Mouse (Mus musculus): ENCODE data around the gene Pard3. TPM values are rescaled to one million over a fixed set of nuclear protein-coding genes. Genes with fewer than 3 reads are reported as not detected.

The Pard3 gene
- total RNA-seq (2021): 10 to 100 TPM; 54.0 to 58.1 TPM
- long read RNA-seq, experiment 1, full-length matches to known transcripts: 4 of 14 reads
- long read RNA-seq, experiment 1, partial matches to known transcripts: 5 of 14 reads
- long read RNA-seq, experiment 1, other reads (novel, unspliced or antisense): 5 of 14 reads
- long read RNA-seq, experiment 2, full-length matches to known transcripts: 4 of 33 reads
- long read RNA-seq, experiment 2, partial matches to known transcripts: 15 of 33 reads
- long read RNA-seq, experiment 2, other reads (novel, unspliced or antisense): 14 of 33 reads

DNA sequence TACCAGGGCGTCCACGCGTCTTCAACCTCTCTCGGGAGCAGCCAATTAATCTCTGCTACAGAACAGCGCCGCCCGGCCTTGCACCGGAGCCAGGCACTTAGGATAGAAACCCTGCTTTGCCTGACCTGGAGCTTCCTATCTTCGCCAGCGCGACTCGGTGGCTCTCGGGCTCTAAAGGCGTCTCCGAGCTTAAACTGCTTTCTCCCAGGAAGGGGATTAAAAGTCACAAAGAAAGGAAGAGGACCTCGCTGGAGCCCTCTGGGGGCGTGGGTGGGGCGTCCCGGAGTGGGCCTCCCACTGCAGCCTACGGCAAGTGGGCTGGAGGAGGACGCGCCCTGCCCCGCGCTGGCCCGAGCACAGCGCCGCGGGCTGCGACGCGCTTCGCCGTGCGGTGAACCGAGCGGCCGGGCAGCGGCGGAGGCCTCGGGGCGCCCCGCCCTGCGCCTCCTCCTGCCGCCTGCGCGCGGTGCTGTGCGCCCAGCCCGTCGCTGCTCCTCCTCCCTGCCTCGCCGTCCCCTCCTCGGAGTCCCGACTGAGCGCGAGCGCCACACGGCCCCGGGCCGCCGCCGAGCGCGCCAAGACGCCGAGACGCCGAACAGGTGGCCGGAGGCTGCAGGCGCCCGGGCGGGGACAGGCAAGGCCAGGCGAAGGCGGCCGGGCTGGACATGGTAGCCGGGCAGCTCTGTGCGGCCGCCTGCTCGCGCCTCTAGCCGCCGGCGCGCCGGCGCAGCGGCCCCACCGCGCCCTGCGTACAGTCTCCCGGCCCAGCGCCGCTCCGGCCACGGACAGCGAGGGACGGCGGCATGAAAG is at the start of gene Pard3:
Gene Pard3 (plus strand): TSS at position 343 of the 810 bp plus-strand sequence.
- DNase-seq (ENCODE audit: low spot score in 2 of 2): peak; percentile 58 to 60

GRCm38 (mm10) chr8:127021830-127022229 is 41.9 kb upstream of the Pard3 start:
- no peak for DNase-seq (ENCODE audit: low spot score in 2 of 2)

DNA sequence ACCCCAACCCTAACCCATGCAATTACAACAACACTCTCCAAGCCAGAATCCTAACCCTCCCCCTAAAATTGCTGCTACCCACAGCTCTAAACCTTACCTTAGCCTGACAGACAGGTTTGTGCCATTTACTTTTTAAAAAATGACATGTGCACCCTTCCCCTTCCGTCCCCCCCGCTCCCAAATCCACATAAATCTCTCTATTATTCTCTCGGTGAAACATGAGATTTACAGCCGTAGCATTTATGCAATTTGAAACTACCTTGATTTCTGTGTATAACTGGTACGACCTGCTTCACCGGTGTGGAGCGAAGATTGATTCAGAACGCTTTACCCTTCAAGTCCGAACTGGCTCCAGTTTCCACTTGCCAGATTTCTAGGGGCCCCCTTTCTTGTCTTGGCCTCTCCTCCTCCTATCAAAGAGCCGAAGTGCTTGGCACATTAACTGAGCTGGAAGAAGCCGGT is 38.4 kb upstream of the Pard3 start:
- no peak for DNase-seq (ENCODE audit: low spot score in 2 of 2)

GRCm38 (mm10) chr8:127025775-127026174 is 37.9 kb upstream of the Pard3 start:
- DNase-seq (ENCODE audit: low spot score in 2 of 2): no peak

DNA sequence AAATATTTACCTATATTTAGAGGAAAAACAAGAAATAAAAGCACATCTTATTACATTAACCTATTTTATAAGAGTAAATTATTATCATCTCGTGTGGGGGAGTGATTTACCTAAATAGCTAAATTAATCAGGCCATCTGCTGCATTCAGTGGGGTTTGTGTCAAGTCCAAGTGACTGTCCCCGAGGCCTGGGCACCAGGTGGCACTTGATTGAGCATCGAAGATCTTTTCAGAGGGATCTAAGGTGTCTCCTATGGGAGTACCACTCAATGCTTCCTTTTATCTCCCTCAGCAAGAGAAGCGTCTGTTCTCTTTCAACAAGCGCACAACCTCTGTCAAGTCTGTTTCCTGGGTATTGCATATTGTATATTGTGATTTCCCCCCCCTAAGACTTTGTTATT is 32.2 kb upstream of the Pard3 start:
- DNase-seq (ENCODE audit: low spot score in 2 of 2): no peak

DNA sequence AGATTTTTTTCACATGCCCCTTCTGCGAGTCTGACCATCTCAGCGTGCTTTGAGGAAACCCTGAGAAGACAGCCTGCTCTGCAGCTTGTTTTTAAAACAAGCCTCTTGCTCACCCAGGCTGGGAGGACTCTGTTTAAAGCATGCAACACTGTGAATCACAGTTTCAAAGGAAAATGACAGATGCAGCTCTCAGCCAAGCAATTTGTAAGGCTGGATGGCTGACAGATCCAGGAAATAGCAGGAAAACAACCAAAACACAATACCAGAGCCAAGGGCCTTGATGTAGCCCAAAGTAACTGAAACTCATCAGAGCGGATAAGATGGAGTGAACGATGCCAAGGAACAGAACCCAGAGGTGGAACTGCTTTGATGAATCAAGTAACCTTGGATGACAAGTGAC is 24.8 kb upstream of the Pard3 start:
- DNase-seq (ENCODE audit: low spot score in 2 of 2): no peak

DNA sequence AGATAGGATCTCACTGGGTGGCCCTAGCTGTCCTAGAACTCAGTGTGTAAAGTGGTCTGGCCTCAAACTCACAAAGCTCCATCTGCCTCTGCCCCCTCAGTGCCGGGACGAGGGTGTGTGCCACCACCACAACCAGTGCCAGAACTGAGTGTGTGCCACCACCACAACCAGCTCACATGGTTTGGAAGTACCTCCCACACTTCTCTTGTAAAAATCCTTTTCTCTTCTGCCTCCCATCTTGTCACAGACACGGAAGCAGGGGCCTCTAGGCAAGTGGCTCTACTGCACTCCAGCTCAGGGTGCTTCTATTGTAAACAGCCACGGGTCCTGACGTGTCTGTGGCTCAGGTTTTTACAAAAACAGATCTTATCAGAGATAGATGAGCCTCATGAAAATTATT is 13.7 kb upstream of the Pard3 start:
- no peak for DNase-seq (ENCODE audit: low spot score in 2 of 2)

- DNase-seq (ENCODE audit: low spot score in 2 of 2): no peak
Measured at GRCm38 (mm10) chr8:127052132-127052531, 11.6 kb upstream of the Pard3 start.

DNA sequence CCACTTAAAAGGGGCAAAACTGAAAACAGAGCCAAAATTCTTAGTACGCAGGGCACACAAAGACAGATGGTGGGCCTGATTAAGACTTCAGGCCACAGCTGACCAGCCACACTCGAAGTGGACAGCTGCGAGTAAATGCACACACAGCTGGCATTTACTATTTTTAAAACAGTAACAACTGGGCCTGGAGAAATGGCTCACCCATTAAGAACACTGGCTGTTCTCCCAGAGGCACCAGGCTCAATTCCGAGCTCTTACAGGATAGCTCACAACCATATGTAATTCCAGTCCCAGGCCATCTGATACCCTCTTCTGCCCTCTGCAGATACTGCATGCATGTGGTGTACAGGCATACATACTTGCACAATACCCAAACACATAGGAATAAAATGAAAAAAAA is 8.6 kb upstream of the Pard3 start:
- no peak for DNase-seq (ENCODE audit: low spot score in 2 of 2)

- DNase-seq (ENCODE audit: low spot score in 2 of 2): no peak
Measured at GRCm38 (mm10) chr8:127058759-127059158, 4.9 kb upstream of the Pard3 start.

GRCm38 (mm10) chr8:127059826-127060225 is 3.9 kb upstream of the Pard3 start:
- DNase-seq (ENCODE audit: low spot score in 2 of 2): no peak

DNA sequence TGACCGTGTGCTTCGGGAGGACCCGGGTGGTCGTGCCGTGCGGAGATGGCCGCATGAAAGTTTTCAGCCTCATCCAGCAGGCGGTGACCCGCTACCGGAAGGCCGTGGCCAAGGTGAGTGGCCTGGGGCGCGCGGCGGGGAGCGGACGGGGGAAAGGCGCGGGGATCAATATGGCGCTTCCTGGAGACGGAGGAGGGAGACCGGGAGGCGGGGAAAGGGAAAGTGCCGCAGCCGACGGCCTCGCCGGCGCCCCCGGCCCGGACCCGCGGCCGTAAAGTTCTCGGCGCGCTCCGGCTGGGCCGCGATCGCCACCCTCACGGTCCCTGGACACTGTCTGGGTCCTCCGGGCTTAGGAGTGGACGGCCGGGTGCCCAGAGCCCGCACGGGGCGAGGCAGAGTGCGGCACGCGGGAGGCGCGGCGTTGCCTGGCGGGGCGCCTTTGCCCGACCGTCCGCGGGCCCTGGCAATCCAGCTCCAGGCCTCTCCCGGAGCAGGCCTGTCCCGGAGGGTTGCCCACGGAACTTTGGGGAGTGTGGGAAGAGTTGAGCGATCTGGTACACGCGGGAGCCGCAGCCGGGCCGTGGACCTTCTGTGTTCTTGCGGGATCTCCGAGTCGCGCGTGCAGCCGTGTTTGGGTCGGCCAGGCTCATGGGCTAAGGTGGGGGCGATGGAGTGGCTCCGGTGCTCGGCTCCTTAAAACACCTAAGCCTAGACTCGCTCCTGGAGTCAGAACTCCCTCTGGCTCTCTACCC is 844 bp downstream of the Pard3 start:
- peak; percentile 30 to 45 for DNase-seq (ENCODE audit: low spot score in 2 of 2)

DNA sequence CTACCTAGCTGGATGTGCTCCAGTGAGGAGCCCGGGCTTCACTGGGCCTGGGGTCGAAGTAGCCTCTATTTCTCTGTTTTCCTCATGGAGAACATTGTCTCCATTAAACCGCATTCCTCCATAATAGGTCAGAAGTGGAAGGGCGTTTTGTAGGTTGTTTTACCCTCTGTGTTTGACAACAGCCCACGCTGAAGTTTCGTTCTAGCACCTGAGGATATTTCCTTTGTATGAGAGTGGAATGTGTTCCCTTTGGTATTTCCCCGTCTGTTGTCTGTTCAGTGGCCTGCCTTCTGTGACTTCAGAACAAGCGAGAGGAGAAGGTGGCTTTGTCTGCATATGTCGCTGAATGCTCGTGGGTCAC is 1.4 kb downstream of the Pard3 start:
- DNase-seq (ENCODE audit: low spot score in 2 of 2): no peak

DNA sequence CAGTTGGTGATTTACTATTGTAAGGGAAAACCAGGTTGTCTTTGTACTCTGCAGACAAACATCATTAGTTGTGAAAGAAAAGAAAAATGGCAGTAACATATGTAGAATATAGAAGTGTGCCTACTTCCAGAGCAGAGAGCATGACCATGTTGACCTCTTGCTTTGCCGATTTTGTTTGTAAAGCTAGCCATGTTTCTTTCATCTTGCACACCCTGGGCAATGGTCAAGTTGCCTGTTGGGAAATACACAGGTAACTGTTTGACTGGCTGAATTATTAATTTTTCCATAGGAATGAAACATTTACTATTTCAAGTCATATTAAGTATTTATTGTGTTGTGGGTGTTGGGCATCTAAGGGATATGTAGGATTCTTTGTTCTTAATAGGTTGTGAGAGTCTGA is 2.1 kb downstream of the Pard3 start:
- no peak for DNase-seq (ENCODE audit: low spot score in 2 of 2)

- no peak for DNase-seq (ENCODE audit: low spot score in 2 of 2)
Measured at GRCm38 (mm10) chr8:127066501-127066900, 2.8 kb downstream of the Pard3 start.

DNA sequence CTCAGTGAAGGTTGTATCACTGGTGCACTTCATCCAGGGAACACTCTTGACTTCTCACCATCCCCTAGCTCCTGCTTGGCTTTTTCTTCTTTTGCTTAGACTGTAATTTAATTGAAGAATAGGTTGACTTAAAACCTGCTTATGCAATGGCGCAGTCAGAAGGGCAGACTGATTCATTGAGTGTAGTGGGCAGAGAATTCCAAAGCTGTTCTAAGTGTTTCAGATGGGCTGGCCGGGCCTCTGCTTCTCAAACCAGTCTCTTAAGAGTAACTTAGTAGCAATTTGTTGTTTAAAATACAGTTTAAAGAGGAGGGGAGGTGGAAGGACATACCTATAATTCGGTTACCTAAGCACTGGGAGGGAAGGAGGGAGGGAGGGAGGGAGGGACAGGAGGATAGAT is 5.0 kb downstream of the Pard3 start:
- no peak for DNase-seq (ENCODE audit: low spot score in 2 of 2)

- DNase-seq (ENCODE audit: low spot score in 2 of 2): no peak
Measured at GRCm38 (mm10) chr8:127070225-127070624, 6.5 kb downstream of the Pard3 start.

DNA sequence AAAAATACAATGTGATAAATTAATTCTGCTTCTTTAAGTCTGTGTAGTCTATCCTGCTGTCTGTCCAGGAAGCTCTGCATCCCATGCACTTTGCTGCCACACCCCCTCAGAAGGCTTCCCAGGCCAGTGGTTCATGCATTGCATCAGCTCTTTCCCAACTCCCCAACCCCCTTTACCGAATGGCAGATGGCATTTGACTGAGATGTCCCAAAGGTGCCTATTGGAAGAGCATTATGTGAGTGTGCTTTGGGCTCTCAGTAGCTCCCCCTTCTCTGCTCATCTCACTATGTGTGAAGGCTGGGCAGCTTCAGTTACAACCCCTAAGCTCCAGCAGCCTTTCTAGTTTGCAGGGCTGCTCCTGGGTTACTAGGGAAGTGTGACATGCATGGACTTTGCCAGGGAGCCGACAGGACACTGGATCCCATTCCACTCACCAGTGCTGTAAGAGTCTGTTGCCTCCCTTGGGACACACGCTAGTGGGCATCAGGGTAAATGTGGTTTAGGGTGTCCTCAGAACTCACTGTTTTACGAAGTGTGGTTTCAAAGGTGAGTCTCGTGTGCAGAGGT is 9.4 kb downstream of the Pard3 start:
- DNase-seq (ENCODE audit: low spot score in 2 of 2): no peak

DNA sequence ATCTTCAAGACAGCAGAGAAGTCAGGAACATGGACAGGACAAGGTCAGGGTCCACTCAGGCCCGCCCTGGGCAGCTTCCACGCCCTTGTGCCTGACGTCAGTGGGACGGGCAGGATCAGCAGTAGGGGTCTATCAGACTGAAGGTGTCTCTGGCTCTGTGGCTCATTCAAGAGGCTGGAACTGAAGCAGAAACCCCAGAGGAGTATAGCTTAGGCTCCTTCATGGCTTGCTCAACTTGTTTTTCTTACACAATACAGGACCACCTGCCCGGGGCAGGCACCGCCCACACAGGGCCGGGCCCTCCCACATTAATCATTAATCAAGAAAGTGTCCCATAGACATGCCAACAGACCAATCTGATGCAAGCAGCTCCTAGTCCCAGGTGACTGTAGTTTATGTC is 12.8 kb downstream of the Pard3 start:
- no peak for DNase-seq (ENCODE audit: low spot score in 2 of 2)

DNA sequence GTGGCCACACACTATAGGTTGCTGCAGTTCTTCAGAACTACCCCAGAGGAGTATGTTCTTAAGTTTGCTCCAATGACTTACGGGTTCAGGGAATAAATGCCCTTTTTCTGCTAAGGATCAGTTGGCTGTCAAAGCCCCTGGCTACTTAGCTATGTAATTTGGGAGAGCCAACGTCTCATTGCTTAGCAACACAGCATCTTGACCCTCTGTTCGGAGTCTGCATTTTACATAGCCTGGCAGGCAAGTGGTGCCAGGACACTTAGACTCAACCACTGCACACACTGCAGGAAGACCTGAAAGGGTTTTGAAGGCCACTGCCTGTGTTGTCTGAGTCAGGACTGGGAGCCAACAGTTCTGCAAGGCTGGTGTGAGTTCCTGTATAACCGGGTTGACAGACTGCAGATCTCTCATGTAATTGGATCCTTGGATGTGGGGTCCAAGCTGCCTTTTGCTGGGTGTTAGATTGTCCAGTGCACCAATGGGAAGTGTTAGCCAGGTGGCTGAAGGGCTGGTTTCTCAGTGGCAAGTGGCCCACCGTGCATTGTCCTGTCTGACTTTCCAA is 15.6 kb downstream of the Pard3 start:
- DNase-seq (ENCODE audit: low spot score in 2 of 2): no peak

- DNase-seq (ENCODE audit: low spot score in 2 of 2): no peak
Measured at GRCm38 (mm10) chr8:127081297-127081696, 17.6 kb downstream of the Pard3 start.

Measured in adrenal gland, postnatal 4 days (tissue).